Mouse (Mus musculus) spleen, embryonic (tissue): ENCODE results near the gene Tet1.

Experiments
- CTCF ChIA-PET: fragments of 350-600 bp; sonication (Branson Sonifier 250); formaldehyde crosslinking; loops from one replicate; lab custom pipeline; 2022; lab: Charles Lee

The Tet1 gene

GRCm38 (mm10) chr10:62851578-62851977 is 57.2 kb downstream of the Tet1 start:
- CTCF ChIA-PET: interaction anchor here (0.5 kb wide), 1 partner anchor 10 kb away, joined by 10 read pairs; no protein-coding TSS in a partner anchor

GRCm38 (mm10) chr10:62851025-62851424 is 57.8 kb downstream of the Tet1 start:
- CTCF ChIA-PET: no interaction called here

GRCm38 (mm10) chr10:62848783-62849182 is 60.0 kb downstream of the Tet1 start:
- CTCF ChIA-PET: no interaction called here

- CTCF ChIA-PET: no interaction called here
These were observed 61.6 kb downstream of the Tet1 start for GRCm38 (mm10) chr10:62847069-62847626.

- CTCF ChIA-PET: no interaction called here
These were observed 64.9 kb downstream of the Tet1 start for GRCm38 (mm10) chr10:62843787-62844491.

- CTCF ChIA-PET: no interaction called here
These were observed 66.8 kb downstream of the Tet1 start for GRCm38 (mm10) chr10:62841901-62842447.

GRCm38 (mm10) chr10:62840687-62841086 is 68.1 kb downstream of the Tet1 start:
- CTCF ChIA-PET: no interaction called here

GRCm38 (mm10) chr10:62837987-62838386 is 70.8 kb downstream of the Tet1 start:
- CTCF ChIA-PET: no interaction called here

- CTCF ChIA-PET: no interaction called here
These were observed 76.0 kb downstream of the Tet1 start for GRCm38 (mm10) chr10:62832783-62833182.

- CTCF ChIA-PET: interaction anchor here (0.5 kb wide), 1 partner anchor 10 kb away, joined by 7 read pairs; no protein-coding TSS in a partner anchor
These were observed 77.2 kb downstream of the Tet1 start for GRCm38 (mm10) chr10:62831546-62831945.

- CTCF ChIA-PET: interaction anchor here (0.7 kb wide), 1 partner anchor 219 kb away, joined by 3 read pairs; no protein-coding TSS in a partner anchor
These were observed 84.3 kb downstream of the Tet1 start for GRCm38 (mm10) chr10:62824474-62824873.

GRCm38 (mm10) chr10:62823431-62823830 is 85.4 kb downstream of the Tet1 start:
- CTCF ChIA-PET: no interaction called here

- CTCF ChIA-PET: no interaction called here
These were observed 98.8 kb downstream of the Tet1 start for GRCm38 (mm10) chr10:62810010-62810409.

GRCm38 (mm10) chr10:62808766-62809165 is 100.0 kb downstream of the Tet1 start:
- CTCF ChIA-PET: no interaction called here

- CTCF ChIA-PET: no interaction called here
These were observed 100.5 kb downstream of the Tet1 start for GRCm38 (mm10) chr10:62808316-62808715.

- CTCF ChIA-PET: no interaction called here
These were observed 104.7 kb downstream of the Tet1 start for GRCm38 (mm10) chr10:62804106-62804505.

GRCm38 (mm10) chr10:62803296-62803695 is 105.5 kb downstream of the Tet1 start:
- CTCF ChIA-PET: no interaction called here

- CTCF ChIA-PET: no interaction called here
These were observed 114.6 kb downstream of the Tet1 start for GRCm38 (mm10) chr10:62794221-62794620.

GRCm38 (mm10) chr10:62793091-62793453 is 115.7 kb downstream of the Tet1 start:
- CTCF ChIA-PET: interaction anchor here (0.6 kb wide), 1 partner anchor 34 kb away, joined by 4 read pairs; no protein-coding TSS in a partner anchor

GRCm38 (mm10) chr10:62792177-62793090 is 116.4 kb downstream of the Tet1 start, which contains the start of gene Ccar1:
Ccar1 (minus strand) TSS chr10:62792286.
- CTCF ChIA-PET: interaction anchor here (0.6 kb wide), 1 partner anchor 34 kb away, joined by 4 read pairs; no protein-coding TSS in a partner anchor
